In the genomic region with DNA sequence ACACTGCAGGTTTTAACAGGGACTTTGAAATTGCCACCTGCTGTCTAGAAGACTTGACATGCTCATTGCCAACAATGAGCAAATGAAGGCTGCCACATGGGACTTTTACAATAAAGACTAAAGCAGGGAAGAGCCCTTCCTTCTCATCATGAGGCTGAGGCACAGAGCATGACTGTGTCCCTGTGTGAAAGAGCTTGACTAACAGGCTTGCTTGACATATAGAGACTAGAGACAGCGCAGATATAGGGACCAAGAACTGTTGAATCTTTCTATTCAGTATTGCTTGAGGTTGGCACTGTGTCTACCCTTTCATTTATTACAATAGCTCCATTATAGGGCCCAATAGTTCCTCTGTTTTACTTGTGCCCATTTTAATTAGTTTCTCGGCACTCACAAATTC, we compare ENCODE assay signal across 20 mouse cellular contexts.
A peak's percentile ranks its signal among the peaks of the same experiment; 100 is the strongest.
DNase-seq lines count a peak whose midpoint lies in the region; ATAC-seq and TF ChIP-seq lines count a peak whose summit lies in the region.
"Had no signal": no experiment of that assay in that cellular context is flagged by ENCODE, and none has a peak within 500 bp of the region (broad histone marks: within the 10 kb centered on the region; RNA-seq: fewer than 3 reads in every experiment).

No protein-coding gene starts in this region.

- H3K4me2 ChIP-seq in forebrain, embryonic 14.5 days (ENCODE audit: low read length), result no peak overlapping the region
- H3K4me2 ChIP-seq in forebrain, embryonic 11.5 days (ENCODE audit: low read depth, low read length, severe bottlenecking), result no peak overlapping the region
- no peak overlapping the region for H3K4me2 ChIP-seq in hindbrain, postnatal 0 days (ENCODE audit: low read depth, low read length)
- H3K4me2 ChIP-seq: limb, embryonic 13.5 days; liver, embryonic 12.5 days; midbrain, embryonic 12.5 days had no signal

- peak; percentile 50 for ATAC-seq in forebrain, embryonic 14.5 days
- ATAC-seq in forebrain, embryonic 11.5 days (replicated peaks; ENCODE audit: low FRiP score), result no peak
- ATAC-seq in hindbrain, postnatal 0 days, result peak; percentile 82
- ATAC-seq: liver, embryonic 12.5 days had no signal

- H3K27me3 ChIP-seq in forebrain, embryonic 14.5 days (replicated peaks; ENCODE audit: control insufficient read depth, insufficient read depth, low read length), result no peaks in the 10 kb centered on the region
- H3K27me3 ChIP-seq in forebrain, embryonic 11.5 days (ENCODE audit: control insufficient read depth, insufficient read depth, low read length), result no peaks in the 10 kb centered on the region
- H3K27me3 ChIP-seq in hindbrain, postnatal 0 days (ENCODE audit: insufficient read depth, low read length), result no peaks in the 10 kb centered on the region
- H3K27me3 ChIP-seq: limb, embryonic 13.5 days; liver, embryonic 12.5 days; midbrain, embryonic 12.5 days had no signal

- no peak overlapping the region for H3K4me3 ChIP-seq in forebrain, embryonic 14.5 days (ENCODE audit: low read depth, low read length)
- no peak overlapping the region for H3K4me3 ChIP-seq in forebrain, embryonic 11.5 days (ENCODE audit: low read depth, low read length)
- no peak overlapping the region for H3K4me3 ChIP-seq in layer of hippocampus, adult 2 months
- no peak overlapping the region for H3K4me3 ChIP-seq in hindbrain, postnatal 0 days (ENCODE audit: low read length)
- H3K4me3 ChIP-seq: embryonic facial prominence, embryonic 10.5 days; limb, embryonic 13.5 days; liver, embryonic 12.5 days; midbrain, embryonic 12.5 days had no signal

- WGBS in forebrain, embryonic 14.5 days, result 26% methylated on average over 2 of the region's 2 CpGs
- 65% methylated on average over 2 of the region's 2 CpGs for WGBS in forebrain, embryonic 11.5 days
- WGBS in hindbrain, postnatal 0 days, result 39% methylated on average over 2 of the region's 2 CpGs

- TF ChIP-seq CTCF in layer of hippocampus, adult 2 months (conservative IDR thresholded peaks at IDR 0.05), result no peak
- TF ChIP-seq CTCF in hindbrain, postnatal 0 days (IDR thresholded peaks at IDR 0.05; ENCODE audit: low read depth), result no peak

- peaks cover 14% of the 10 kb centered on the region; the same call in 1 of the 2 replicates for H3K4me1 ChIP-seq in forebrain, embryonic 14.5 days (ENCODE audit: control insufficient read depth, insufficient read depth, low read length)
- no peaks in the 10 kb centered on the region for H3K4me1 ChIP-seq in forebrain, embryonic 11.5 days (replicated peaks; ENCODE audit: control insufficient read depth, insufficient read depth, low read length)
- peaks cover 4% of the 10 kb centered on the region; the same call in 1 of the 2 replicates for H3K4me1 ChIP-seq in hindbrain, postnatal 0 days (ENCODE audit: insufficient read depth, low read length)
- H3K4me1 ChIP-seq: limb, embryonic 13.5 days; liver, embryonic 12.5 days had no signal

- no peaks in the 10 kb centered on the region for H3K9me3 ChIP-seq in forebrain, embryonic 14.5 days (replicated peaks; ENCODE audit: control insufficient read depth, low read length)
- no peaks in the 10 kb centered on the region for H3K9me3 ChIP-seq in forebrain, embryonic 11.5 days (ENCODE audit: control insufficient read depth, low read length)
- no peaks in the 10 kb centered on the region for H3K9me3 ChIP-seq in hindbrain, postnatal 0 days (ENCODE audit: low read length)
- H3K9me3 ChIP-seq: embryonic facial prominence, embryonic 10.5 days; limb, embryonic 13.5 days; liver, embryonic 12.5 days; midbrain, embryonic 12.5 days had no signal

- no peak overlapping the region for H3K9ac ChIP-seq in forebrain, embryonic 14.5 days (ENCODE audit: low read length)
- H3K9ac ChIP-seq in forebrain, embryonic 11.5 days (ENCODE audit: low read length), result no peak overlapping the region
- H3K9ac ChIP-seq in hindbrain, postnatal 0 days (replicated peaks; ENCODE audit: low read length), result no peak overlapping the region
- H3K9ac ChIP-seq: limb, embryonic 13.5 days; liver, embryonic 12.5 days; midbrain, embryonic 12.5 days had no signal

- DNase-seq in forebrain, embryonic 14.5 days (ENCODE audit: low spot score), result peak; percentile 52
- DNase-seq in forebrain, embryonic 11.5 days (ENCODE audit: low spot score), result no peak
- DNase-seq in layer of hippocampus, adult 2 months (ENCODE audit: low spot score in 2 of 2), result no peak
- DNase-seq in layer of hippocampus, adult 18-20 months (ENCODE audit: low spot score in 2 of 2), result no peak
- DNase-seq in brain, adult 2 months (ENCODE audit: low read depth, low spot score), result peak; percentile 55
- peak; percentile 41 for DNase-seq in hindbrain, postnatal 0 days (ENCODE audit: low spot score)
- no peak for DNase-seq in lung, postnatal 36 days
- DNase-seq: adrenal gland, postnatal 14 days; gastrocnemius, postnatal 14 days; heart, postnatal 36 days; kidney, adult 2 months; lung, adult 18-20 months; thymus, adult 2 months; thymus, postnatal 4 days had no signal

- no peaks in the 10 kb centered on the region for H3K36me3 ChIP-seq in forebrain, embryonic 14.5 days (ENCODE audit: control insufficient read depth, insufficient read depth, low read length)
- no peaks in the 10 kb centered on the region for H3K36me3 ChIP-seq in forebrain, embryonic 11.5 days (ENCODE audit: control insufficient read depth, insufficient read depth, low read length)
- H3K36me3 ChIP-seq in hindbrain, postnatal 0 days (ENCODE audit: insufficient read depth, low read length), result no peaks in the 10 kb centered on the region
- H3K36me3 ChIP-seq: embryonic facial prominence, embryonic 10.5 days; limb, embryonic 13.5 days; liver, embryonic 12.5 days; midbrain, embryonic 12.5 days had no signal

- H3K27ac ChIP-seq in forebrain, embryonic 14.5 days (ENCODE audit: low read depth, low read length), result no peak overlapping the region
- H3K27ac ChIP-seq in forebrain, embryonic 11.5 days (ENCODE audit: low read depth, low read length), result no peak overlapping the region
- peak overlapping the region; percentile 67; the same call in 1 of the 2 replicates for H3K27ac ChIP-seq in layer of hippocampus, adult 2 months
- 0 out of 2 replicates have a peak overlapping the region, but pooled peaks have one; percentile 11 for H3K27ac ChIP-seq in hindbrain, postnatal 0 days
- H3K27ac ChIP-seq: embryonic facial prominence, embryonic 10.5 days; kidney, postnatal 0 days; limb, embryonic 13.5 days; liver, embryonic 12.5 days; midbrain, embryonic 12.5 days; stomach, postnatal 0 days had no signal

Comparison
In these comparisons a context has a peak if more than half of its experiments do, and no peak if none do; other contexts are left out.
1. DNase-seq: peak in forebrain, embryonic 14.5 days (single experiment), brain, adult 2 months (single experiment) and hindbrain, postnatal 0 days (single experiment); none in forebrain, embryonic 11.5 days (single experiment), layer of hippocampus, adult 2 months (0 of 2), layer of hippocampus, adult 18-20 months (0 of 2) and lung, postnatal 36 days (single experiment).
2. H3K27ac ChIP-seq: peak in layer of hippocampus, adult 2 months (single experiment) and hindbrain, postnatal 0 days (single experiment); none in forebrain, embryonic 14.5 days (single experiment) and forebrain, embryonic 11.5 days (single experiment).